Mouse (Mus musculus) limb, embryonic 15.5 days (tissue): ENCODE measurements at regions not wholly inside any gene's neighbourhood (a gene's known extent, or its start where the extent isn't known, plus 50 kb on each side); places are given as distances from the start of the nearest gene placed in this dataset.
"Not testable (repeated sequence)": the region's sequence is repeated elsewhere in the genome, so short reads cannot be mapped to it uniquely, and the experiment has no call there.

Source experiments
- ATAC-seq: fragments of 200-750 bp; cut with Nextera tagmentation; 2 replicates; pipeline ENCODE4 v1.8.0; 2017; ENCODE audit warnings: low read depth, moderate TSS enrichment; ENCODE audit not compliant: insufficient number of reproducible peaks, low FRiP score, low TSS enrichment
- H3K27ac ChIP-seq: fragments of 300-500 bp; sonication (generic); 2 replicates; pipeline ENCODE4 v1.5.1; 2015; ENCODE audit warnings: moderate library complexity, mild to moderate bottlenecking, inconsistent platforms
- H3K27me3 ChIP-seq: fragments of 300-500 bp; sonication (generic); 2 replicates; pipeline ENCODE4 v1.6.1; 2015; ENCODE audit warnings: inconsistent platforms
- H3K36me3 ChIP-seq: fragments of 300-500 bp; sonication (generic); 2 replicates; pipeline ENCODE4 v1.6.1; 2015; ENCODE audit warnings: inconsistent platforms
- H3K4me1 ChIP-seq: fragments of 300-500 bp; sonication (generic); 2 replicates; pipeline ENCODE4 v1.6.1; 2015; ENCODE audit warnings: inconsistent platforms
- H3K4me2 ChIP-seq: fragments of 300-500 bp; sonication (generic); 2 replicates; pipeline ENCODE4 v1.6.1; 2015; ENCODE audit warnings: mild to moderate bottlenecking, inconsistent platforms
- H3K4me3 ChIP-seq: fragments of 300-500 bp; sonication (generic); 2 replicates; pipeline ENCODE4 v1.5.1; 2015; ENCODE audit warnings: mild to moderate bottlenecking, inconsistent platforms
- H3K9ac ChIP-seq: fragments of 300-500 bp; sonication (generic); 2 replicates; pipeline ENCODE4 v1.6.1; 2015; ENCODE audit warnings: inconsistent platforms
- H3K9me3 ChIP-seq: fragments of 300-500 bp; sonication (generic); 2 replicates; pipeline ENCODE4 v1.6.1; 2016; ENCODE audit warnings: inconsistent platforms
- WGBS: fragments of 180-500 bp; shearing (Covaris S2); methylation state at CpG from one replicate; pipeline ENCODE4 v1.1.7; 2015; 5-methylcytosine and 5-hydroxymethylcytosine counted together

- 41% methylated on average over 10 of the region's 10 CpGs for WGBS
- no peak overlapping the region for H3K4me2 ChIP-seq
- H3K36me3 ChIP-seq = no peaks in the 10 kb centered on the region
- H3K4me3 ChIP-seq = no peak overlapping the region
- no peak overlapping the region; the same call in 1 of the 2 replicates for H3K27ac ChIP-seq
- no peak overlapping the region for H3K9ac ChIP-seq
- H3K4me1 ChIP-seq = no peaks in the 10 kb centered on the region; the same call in 1 of the 2 replicates
- H3K9me3 ChIP-seq = no peaks in the 10 kb centered on the region
- ATAC-seq = no peak
- H3K27me3 ChIP-seq = no peaks in the 10 kb centered on the region
These were observed 820.8 kb upstream of the Sox9 start for GRCm38 (mm10) chr11:111961047-111961837.

GRCm38 (mm10) chr11:111961846-111962245 lies 820.2 kb upstream of the Sox9 start:
- Histone ChIP-seq H3K4me3 (no peak overlapping the region), H3K9me3 (no peaks in the 10 kb centered on the region), H3K27ac (no peak overlapping the region), H3K36me3 (no peaks in the 10 kb centered on the region), H3K27me3 (no peaks in the 10 kb centered on the region), H3K9ac (no peak overlapping the region), H3K4me1 (no peaks in the 10 kb centered on the region; the same call in 1 of the 2 replicates), H3K4me2 (no peak overlapping the region)
- no peak for ATAC-seq
- 15% methylated on average over 2 of the region's 2 CpGs for WGBS

- no peaks in the 10 kb centered on the region; the same call in 1 of the 2 replicates for H3K4me1 ChIP-seq
- no peaks in the 10 kb centered on the region for H3K9me3 ChIP-seq
- WGBS = 35% methylated on average over 6 of the region's 6 CpGs
- no peaks in the 10 kb centered on the region for H3K36me3 ChIP-seq
- no peak overlapping the region for H3K4me2 ChIP-seq
- no peaks in the 10 kb centered on the region for H3K27me3 ChIP-seq
- ATAC-seq = no peak
- H3K4me3 ChIP-seq = no peak overlapping the region
- no peak overlapping the region for H3K9ac ChIP-seq
- 0 out of 2 replicates have a peak overlapping the region, but pooled peaks have one; percentile 17 for H3K27ac ChIP-seq
These were observed 818.0 kb upstream of the Sox9 start for GRCm38 (mm10) chr11:111964066-111964465.

DNA sequence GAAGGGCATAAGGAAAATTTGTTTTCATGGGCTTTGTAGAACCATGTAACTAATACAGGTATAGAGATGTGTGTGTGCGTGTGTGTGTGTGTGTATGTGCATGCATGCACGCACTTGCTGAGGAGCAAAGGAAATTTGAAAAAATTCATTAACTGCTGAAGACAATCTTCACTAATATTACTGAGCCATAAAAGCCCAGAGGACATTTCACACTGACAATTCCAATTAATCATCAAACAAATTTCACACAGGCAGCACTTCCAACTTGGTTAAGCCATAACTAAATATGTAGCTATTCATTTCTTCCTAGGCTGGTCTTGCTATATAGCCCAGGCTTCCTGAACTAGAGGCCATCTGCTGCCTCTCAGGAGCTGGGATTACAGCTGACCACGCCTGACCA lies 815.6 kb upstream of the Sox9 start:
- WGBS = 80% methylated on average over 3 of the region's 3 CpGs
- no peak for ATAC-seq

DNA sequence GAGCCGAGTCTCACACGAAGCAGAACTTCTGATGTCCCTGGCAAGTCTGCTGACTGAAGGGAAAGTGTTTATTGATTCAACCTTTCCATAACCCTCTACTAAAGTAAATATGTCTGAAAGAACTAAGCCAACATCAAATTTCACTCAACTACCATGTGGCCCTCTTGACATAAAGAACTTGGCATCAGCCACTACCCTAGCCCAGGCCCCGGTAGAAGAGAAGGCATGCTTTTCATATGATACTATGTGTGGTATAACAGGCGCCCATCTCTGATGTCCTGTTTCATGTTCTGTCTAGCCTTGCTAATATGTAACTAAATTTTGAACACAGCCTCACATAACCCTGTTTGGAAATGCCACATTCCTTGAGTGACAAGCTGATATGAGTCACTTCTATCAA lies 811.0 kb upstream of the Sox9 start:
- ATAC-seq = no peak
- no peak overlapping the region for H3K4me2 ChIP-seq
- H3K36me3 ChIP-seq = no peaks in the 10 kb centered on the region
- no peak overlapping the region for H3K4me3 ChIP-seq
- H3K9me3 ChIP-seq = no peaks in the 10 kb centered on the region
- no peak overlapping the region for H3K9ac ChIP-seq
- 75% methylated on average over 4 of the region's 4 CpGs for WGBS
- no peaks in the 10 kb centered on the region for H3K27me3 ChIP-seq
- H3K27ac ChIP-seq = no peak overlapping the region
- no peaks in the 10 kb centered on the region for H3K4me1 ChIP-seq

More for the DNA sequence above, 815.6 kb upstream of the Sox9 start:
- no peak overlapping the region for H3K4me3 ChIP-seq
- H3K4me1 ChIP-seq = no peaks in the 10 kb centered on the region; the same call in 1 of the 2 replicates
- H3K9me3 ChIP-seq = no peaks in the 10 kb centered on the region
- H3K27ac ChIP-seq = no peak overlapping the region
- no peak overlapping the region for H3K4me2 ChIP-seq
- no peaks in the 10 kb centered on the region for H3K27me3 ChIP-seq
- H3K36me3 ChIP-seq = no peaks in the 10 kb centered on the region
- H3K9ac ChIP-seq = no peak overlapping the region

- H3K27me3 ChIP-seq = no peaks in the 10 kb centered on the region
- no peak overlapping the region for H3K4me2 ChIP-seq
- no peaks in the 10 kb centered on the region for H3K36me3 ChIP-seq
- WGBS = 83% methylated on average over 4 of the region's 4 CpGs
- no peaks in the 10 kb centered on the region for H3K9me3 ChIP-seq
- no peak overlapping the region for H3K4me3 ChIP-seq
- H3K9ac ChIP-seq = no peak overlapping the region
- ATAC-seq = no peak
- H3K4me1 ChIP-seq = no peaks in the 10 kb centered on the region
- H3K27ac ChIP-seq = no peak overlapping the region
These were observed 803.4 kb upstream of the Sox9 start for GRCm38 (mm10) chr11:111978667-111979066.

DNA sequence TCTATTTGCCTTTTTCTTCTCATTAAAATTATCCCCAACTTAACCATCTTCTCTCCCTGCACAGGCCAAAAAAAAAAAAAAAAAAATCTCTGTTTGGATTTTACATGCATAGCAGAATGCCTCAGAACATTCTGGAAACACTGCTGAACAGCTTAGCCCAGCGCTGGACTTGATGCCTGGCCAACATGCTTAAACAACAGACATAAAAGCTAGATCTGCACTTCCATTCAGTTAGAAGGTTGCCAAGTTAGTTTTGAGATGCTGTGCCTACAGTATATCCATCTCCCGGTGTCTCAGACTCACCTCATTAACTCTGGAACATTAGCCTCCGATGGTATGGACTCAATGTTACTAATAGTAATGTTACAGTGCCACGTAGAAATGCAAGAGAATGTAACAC lies 785.6 kb upstream of the Sox9 start:
- Histone ChIP-seq H3K4me3 (no peak overlapping the region), H3K36me3 (no peaks in the 10 kb centered on the region), H3K9me3 (no peaks in the 10 kb centered on the region), H3K27ac (no peak overlapping the region), H3K4me2 (no peak overlapping the region), H3K27me3 (no peaks in the 10 kb centered on the region), H3K4me1 (peaks cover 7% of the 10 kb centered on the region), H3K9ac (no peak overlapping the region)
- ATAC-seq = no peak
- WGBS = 35% methylated on average over 4 of the region's 4 CpGs

DNA sequence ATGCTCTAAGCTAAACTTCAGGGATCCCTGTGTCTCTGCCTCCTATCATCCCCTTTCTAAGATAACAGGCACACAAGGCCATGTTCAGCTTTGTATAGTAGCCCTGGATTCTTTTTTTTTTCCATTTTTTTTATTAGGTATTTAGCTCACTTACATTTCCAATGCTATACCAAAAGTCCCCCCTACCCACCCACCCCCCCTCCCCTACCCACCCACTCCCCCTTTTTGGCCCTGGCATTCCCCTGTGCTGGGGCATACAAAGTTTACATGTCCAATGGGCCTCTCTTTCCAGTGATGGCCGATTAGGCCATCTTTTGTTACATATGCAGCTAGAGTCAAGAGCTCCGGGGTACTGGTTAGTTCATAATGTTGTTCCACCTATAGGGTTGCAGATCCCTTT lies 771.2 kb upstream of the Sox9 start:
- WGBS = 78% methylated on average over 1 of the region's 2 CpGs
- H3K4me2 ChIP-seq, H3K9me3 ChIP-seq, H3K27ac ChIP-seq, H3K4me3 ChIP-seq, H3K9ac ChIP-seq, H3K36me3 ChIP-seq, H3K27me3 ChIP-seq, H3K4me1 ChIP-seq: not testable (repeated sequence)
- ATAC-seq = peak; percentile 87

- Histone ChIP-seq H3K9me3 (no peaks in the 10 kb centered on the region), H3K27me3 (no peaks in the 10 kb centered on the region), H3K27ac (no peak overlapping the region), H3K9ac (no peak overlapping the region), H3K4me3 (no peak overlapping the region), H3K4me1 (no peaks in the 10 kb centered on the region), H3K36me3 (no peaks in the 10 kb centered on the region), H3K4me2 (no peak overlapping the region)
- 74% methylated on average over 3 of the region's 3 CpGs for WGBS
- no peak for ATAC-seq
These were observed 764.1 kb upstream of the Sox9 start for GRCm38 (mm10) chr11:112017906-112018305.

DNA sequence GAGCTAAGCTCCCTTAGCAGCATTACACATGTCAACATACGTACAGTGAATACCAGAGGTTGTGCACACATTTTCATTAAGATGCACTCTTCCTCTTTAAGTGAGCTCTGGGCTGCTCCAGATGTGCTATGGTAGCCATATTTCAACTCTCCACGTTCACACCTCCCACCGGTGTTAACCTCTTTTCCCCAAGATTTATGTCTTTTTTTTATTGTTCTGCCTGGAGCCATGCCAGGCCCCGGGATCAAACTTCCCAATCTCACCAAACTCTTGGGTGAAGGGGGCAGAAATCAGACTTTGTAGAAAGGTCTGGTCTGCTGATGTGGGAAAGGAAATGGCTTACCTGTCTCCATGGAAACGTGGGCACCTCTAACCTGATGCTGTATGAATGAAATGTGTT lies 754.0 kb upstream of the Sox9 start:
- Histone ChIP-seq H3K27me3 (no peaks in the 10 kb centered on the region), H3K27ac (no peak overlapping the region), H3K4me1 (no peaks in the 10 kb centered on the region), H3K4me3 (no peak overlapping the region), H3K4me2 (no peak overlapping the region), H3K9me3 (no peaks in the 10 kb centered on the region; the same call in 1 of the 2 replicates), H3K36me3 (no peaks in the 10 kb centered on the region), H3K9ac (no peak overlapping the region)
- ATAC-seq = no peak
- 23% methylated on average over 5 of the region's 5 CpGs for WGBS

DNA sequence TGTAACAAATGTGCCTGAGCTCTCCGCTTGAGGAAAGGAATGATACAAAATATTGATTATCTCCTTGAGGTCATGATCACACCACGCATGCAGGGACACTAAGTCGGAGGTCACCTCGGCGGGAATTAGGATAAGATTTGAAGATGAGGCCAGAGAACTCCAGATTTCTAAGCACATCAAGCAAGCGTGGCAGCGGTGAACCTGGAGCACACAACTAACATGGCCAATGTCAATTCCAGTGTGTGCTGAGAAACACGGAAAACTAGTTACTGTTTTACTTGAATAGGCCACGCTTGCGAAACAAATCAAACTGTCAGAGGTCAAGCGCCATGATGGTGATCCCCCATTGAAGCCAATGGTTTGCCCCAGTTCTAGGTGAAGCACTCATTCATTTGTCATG lies 743.3 kb upstream of the Sox9 start:
- no peak overlapping the region for H3K27ac ChIP-seq
- no peak overlapping the region for H3K4me2 ChIP-seq
- ATAC-seq = no peak
- 97% methylated on average over 11 of the region's 11 CpGs for WGBS
- no peaks in the 10 kb centered on the region for H3K4me1 ChIP-seq
- H3K9me3 ChIP-seq = no peaks in the 10 kb centered on the region
- H3K9ac ChIP-seq = no peak overlapping the region
- no peaks in the 10 kb centered on the region for H3K27me3 ChIP-seq
- no peak overlapping the region for H3K4me3 ChIP-seq
- H3K36me3 ChIP-seq = no peaks in the 10 kb centered on the region

DNA sequence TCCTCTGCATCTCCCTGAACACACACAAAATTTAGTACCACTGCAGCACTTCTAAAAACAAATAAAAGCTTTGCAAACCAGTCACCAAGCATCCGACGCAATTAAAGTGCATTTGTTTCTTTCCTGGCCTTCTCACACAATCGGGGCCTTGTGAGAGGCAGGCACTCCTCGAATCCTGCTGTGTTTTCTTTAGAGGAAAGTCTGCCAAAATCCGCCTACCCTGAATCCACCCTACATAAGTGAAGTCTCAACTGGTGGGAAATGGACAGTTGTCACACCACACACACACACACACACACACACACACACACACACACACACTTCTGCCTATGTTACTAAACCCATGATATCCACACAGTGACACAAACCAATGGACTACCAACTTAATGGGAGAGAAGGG lies 737.6 kb upstream of the Sox9 start:
- no peak overlapping the region for H3K9ac ChIP-seq
- H3K27ac ChIP-seq = peak overlapping the region; percentile 23; the same call in 1 of the 2 replicates
- peak; percentile 55; the same call in 1 of the 2 replicates for ATAC-seq
- no peak overlapping the region for H3K4me2 ChIP-seq
- H3K36me3 ChIP-seq = no peaks in the 10 kb centered on the region
- H3K4me3 ChIP-seq = no peak overlapping the region
- no peaks in the 10 kb centered on the region for H3K27me3 ChIP-seq
- 43% methylated on average over 5 of the region's 5 CpGs for WGBS
- H3K9me3 ChIP-seq = no peaks in the 10 kb centered on the region
- no peaks in the 10 kb centered on the region for H3K4me1 ChIP-seq
